Mouse (Mus musculus): Measurements from ENCODE around the gene Cd164l2. TPM values are rescaled to one million over a fixed set of nuclear protein-coding genes. Genes with fewer than 3 reads are reported as not detected.

Gene Cd164l2
- polyA plus RNA-seq, 1 experiment from 2014 or later: 0.56 TPM

DNA sequence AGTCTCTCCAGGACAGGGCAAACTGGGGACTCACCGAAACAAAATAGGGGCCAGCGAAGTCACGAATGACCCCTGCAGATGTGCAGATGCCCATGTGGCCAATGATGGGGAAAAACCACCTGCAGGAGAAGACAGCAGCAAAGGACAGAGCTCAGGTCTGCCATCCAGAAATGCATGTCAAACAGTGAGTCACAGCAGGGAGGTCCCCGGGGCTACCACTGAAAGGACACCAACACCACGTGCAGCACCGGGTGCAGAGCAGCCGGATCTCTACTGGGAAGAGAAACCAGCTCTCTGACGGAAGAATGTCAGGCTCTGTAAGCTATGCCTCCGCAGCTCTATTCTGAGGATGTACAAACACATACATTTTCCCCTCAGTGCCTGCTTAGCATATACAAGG, 59.0 kb downstream of the Cd164l2 start:
- 89% methylated on average over 9 of the region's 9 CpGs for WGBS
- peaks cover 7% of the 10 kb centered on the region for H3K4me1 ChIP-seq
- no peak overlapping the region for H3K27ac ChIP-seq (replicated peaks)
- no peak overlapping the region for H3K9ac ChIP-seq
- no peaks in the 10 kb centered on the region for H3K9me3 ChIP-seq
- no peak overlapping the region for H3K4me2 ChIP-seq
- ATAC-seq (ENCODE audit: extremely low read depth, insufficient number of reproducible peaks, low FRiP score, low TSS enrichment): no peak
- H3K36me3 ChIP-seq: peaks cover 62% of the 10 kb centered on the region
- no peak overlapping the region for H3K4me3 ChIP-seq
- no peaks in the 10 kb centered on the region for H3K27me3 ChIP-seq (replicated peaks)

Small RNA genes within 50 kb of the gene (microRNA-seq; reads per million reads assigned to microRNA genes)
- gene Mir7017: 0.61 reads per million

Other genes starting within 250 kb of the Cd164l2 start
- gene Fgr, start 238.0 kb upstream of the Cd164l2 start, polyA plus RNA-seq (2015; fragmentation: Nextera tagmentation; extraction: Ambion mirVana): 0.21 and 0.23 TPM in 2 replicates
- gene Ahdc1, start 200.9 kb upstream of the Cd164l2 start, polyA plus RNA-seq (2015; fragmentation: Nextera tagmentation; extraction: Ambion mirVana): 6.5 and 6.9 TPM in 2 replicates
- 64.6 and 72.7 TPM in 2 replicates for gene Wasf2, start 81.6 kb upstream of the Cd164l2 start, polyA plus RNA-seq (2015; fragmentation: Nextera tagmentation; extraction: Ambion mirVana)
- gene Gpr3, start 405 bp downstream of the Cd164l2 start, polyA plus RNA-seq (2015; fragmentation: Nextera tagmentation; extraction: Ambion mirVana): 0.14 and 0.28 TPM in 2 replicates
- gene Map3k6, start 28.7 kb downstream of the Cd164l2 start, polyA plus RNA-seq (2015; fragmentation: Nextera tagmentation; extraction: Ambion mirVana): 2.3 and 2.6 TPM in 2 replicates
- gene Sytl1, start 51.0 kb downstream of the Cd164l2 start, polyA plus RNA-seq (2015; fragmentation: Nextera tagmentation; extraction: Ambion mirVana): 0.32 and 0.78 TPM in 2 replicates
- 57.1 and 60.2 TPM in 2 replicates for gene Tmem222, start 65.7 kb downstream of the Cd164l2 start, polyA plus RNA-seq (2015; fragmentation: Nextera tagmentation; extraction: Ambion mirVana)
- gene Wdtc1, start 141.3 kb downstream of the Cd164l2 start, polyA plus RNA-seq (2015; fragmentation: Nextera tagmentation; extraction: Ambion mirVana): 11.3 and 11.9 TPM in 2 replicates
- gene Slc9a1, start 157.6 kb downstream of the Cd164l2 start, polyA plus RNA-seq (2015; fragmentation: Nextera tagmentation; extraction: Ambion mirVana): 6.1 and 6.3 TPM in 2 replicates